Mouse (Mus musculus) CH12.LX (cell line): Measurements from ENCODE around the gene Slc43a3. TPM values are rescaled to one million over a fixed set of nuclear protein-coding genes. Genes with fewer than 3 reads are reported as not detected.

ENCODE experiments used
- DNase-seq: peaks from one replicate; pipeline ENCODE4 v3.0.0-alpha.2; 2013; ENCODE audit errors: extremely low read depth
- H3K27ac ChIP-seq: 2 replicates; pipeline ENCODE4 v1.5.1; 2012; ENCODE audit warnings: low read depth, mild to moderate bottlenecking, control low read depth, moderate library complexity; ENCODE audit not compliant: insufficient read depth
- H3K27me3 ChIP-seq: replicated peaks from 2 replicates; pipeline ENCODE3; 2012; ENCODE audit warnings: inconsistent platforms
- H3K36me3 ChIP-seq, 2 experiments: replicated peaks in 1 of 2; 2 replicates each; pipeline versions ENCODE3 to v1.6.1; 2012; ENCODE audit warnings: inconsistent platforms in 1 of 2, low read length in 1 of 2, mild to moderate bottlenecking in 1 of 2, mixed read lengths in 1 of 2, moderate library complexity in 1 of 2; ENCODE audit not compliant: control insufficient read depth in 1 of 2, insufficient read depth in 1 of 2
- H3K4me1 ChIP-seq, 2 experiments: 2 replicates each; pipeline ENCODE4 v1.6.1; 2012; ENCODE audit warnings: inconsistent platforms in 1 of 2, moderate library complexity in 1 of 2; ENCODE audit not compliant: insufficient read depth in 2 of 2, control insufficient read depth in 1 of 2
- H3K4me2 ChIP-seq: 2 replicates; pipeline ENCODE4 v1.6.1; 2012; ENCODE audit warnings: low read depth, mild to moderate bottlenecking, control low read depth; ENCODE audit not compliant: poor library complexity, insufficient read depth, severe bottlenecking
- H3K4me3 ChIP-seq, 3 experiments: fragments of 150-350 bp in 1 of 3; sonication (generic) in 1 of 3; replicated peaks in 1 of 3; 2 replicates each; pipeline versions ENCODE3 to v1.5.1; 2011 to 2012; ENCODE audit warnings: low read depth in 2 of 3, low read length in 2 of 3, mild to moderate bottlenecking in 2 of 3, moderate library complexity in 2 of 3, control low read depth in 1 of 3, improper control_type of control experiment in 1 of 3, inconsistent platforms in 1 of 3, mixed read lengths in 1 of 3; ENCODE audit not compliant: poor library complexity in 1 of 3
- H3K79me2 ChIP-seq: replicated peaks from 2 replicates; pipeline ENCODE4 v1.6.1; 2012; ENCODE audit warnings: mild to moderate bottlenecking, moderate library complexity; ENCODE audit not compliant: control insufficient read depth, poor library complexity, insufficient read depth, severe bottlenecking; ENCODE audit errors: extremely low read depth
- H3K9ac ChIP-seq: 2 replicates; pipeline ENCODE4 v1.6.1; 2012; ENCODE audit warnings: low read depth, mild to moderate bottlenecking, control low read depth, moderate library complexity; ENCODE audit not compliant: insufficient read depth
- H3K9me3 ChIP-seq: replicated peaks from 2 replicates; pipeline ENCODE3; 2012; ENCODE audit warnings: low read length, inconsistent platforms, mixed read lengths
- BHLHE40 ChIP-seq: IDR thresholded peaks from 2 replicates; pipeline ENCODE4 v1.6.1; 2011; ENCODE audit warnings: mild to moderate bottlenecking, low read depth, low read length, improper control_type of control experiment
- CHD1 ChIP-seq: IDR thresholded peaks from 2 replicates; pipeline ENCODE4 v1.6.1; 2012; ENCODE audit warnings: low read depth, low read length, improper control_type of control experiment, inconsistent platforms
- CHD2 ChIP-seq: IDR thresholded peaks from 2 replicates; pipeline ENCODE4 v1.6.1; 2011; ENCODE audit warnings: low read length, improper control_type of control experiment
- E2F4 ChIP-seq: IDR thresholded peaks from 2 replicates; pipeline ENCODE4 v1.6.1; 2011; ENCODE audit warnings: low read depth, low read length, improper control_type of control experiment; ENCODE audit not compliant: insufficient replicate concordance
- ELF1 ChIP-seq: IDR thresholded peaks from 2 replicates; pipeline ENCODE4 v1.6.1; 2014; ENCODE audit warnings: low read depth, mild to moderate bottlenecking, inconsistent platforms, low read length, improper control_type of control experiment
- EP300 ChIP-seq: IDR thresholded peaks from 2 replicates; pipeline ENCODE4 v1.6.1; 2011; ENCODE audit warnings: low read length, improper control_type of control experiment
- ETS1 ChIP-seq: conservative IDR thresholded peaks from 2 replicates; pipeline ENCODE4 v1.6.1; 2012; ENCODE audit warnings: low read depth, mild to moderate bottlenecking, inconsistent platforms, low read length, improper control_type of control experiment, moderate library complexity
- IRF4 ChIP-seq: IDR thresholded peaks from 2 replicates; pipeline ENCODE4 v1.6.1; 2014; ENCODE audit warnings: low read depth, mild to moderate bottlenecking, inconsistent platforms, low read length, improper control_type of control experiment
- JUND ChIP-seq: conservative IDR thresholded peaks from 2 replicates; pipeline ENCODE4 v1.6.1; 2011; ENCODE audit warnings: low read depth, low read length, improper control_type of control experiment
- KAT2A ChIP-seq: IDR thresholded peaks from 2 replicates; pipeline ENCODE4 v1.6.1; 2012; ENCODE audit warnings: low read length, improper control_type of control experiment, inconsistent platforms; ENCODE audit not compliant: insufficient replicate concordance
- MAFK ChIP-seq: IDR thresholded peaks from 2 replicates; pipeline ENCODE4 v1.6.1; 2011; ENCODE audit warnings: low read length, improper control_type of control experiment; ENCODE audit not compliant: insufficient replicate concordance
- MAX ChIP-seq: IDR thresholded peaks from 2 replicates; pipeline ENCODE4 v1.6.1; 2011; ENCODE audit warnings: low read length, improper control_type of control experiment
- MAZ ChIP-seq: IDR thresholded peaks from 2 replicates; pipeline ENCODE4 v1.6.1; 2012; ENCODE audit warnings: low read depth, mild to moderate bottlenecking, inconsistent platforms, low read length, improper control_type of control experiment, moderate library complexity
- MEF2A ChIP-seq: IDR thresholded peaks from 2 replicates; pipeline ENCODE4 v1.6.1; 2014; ENCODE audit warnings: low read depth, mild to moderate bottlenecking, inconsistent platforms, low read length, improper control_type of control experiment, borderline replicate concordance
- MYC ChIP-seq: IDR thresholded peaks from 2 replicates; pipeline ENCODE4 v1.6.1; 2011; ENCODE audit warnings: low read depth, mild to moderate bottlenecking, improper control_type of control experiment, low read length
- PAX5 ChIP-seq: IDR thresholded peaks from 2 replicates; pipeline ENCODE4 v1.6.1; 2012; ENCODE audit warnings: low read length, inconsistent platforms, mixed read lengths
- POLR2A ChIP-seq: IDR thresholded peaks from 2 replicates; pipeline ENCODE4 v1.6.1; 2011; ENCODE audit warnings: low read depth, mild to moderate bottlenecking, improper control_type of control experiment, low read length
- RAD21 ChIP-seq: IDR thresholded peaks from 2 replicates; pipeline ENCODE4 v1.6.1; 2011; ENCODE audit warnings: low read depth, mild to moderate bottlenecking, low read length, improper control_type of control experiment, moderate library complexity
- RCOR1 ChIP-seq: conservative IDR thresholded peaks from 2 replicates; pipeline ENCODE4 v1.6.1; 2012; ENCODE audit warnings: low read depth, mild to moderate bottlenecking, inconsistent platforms, low read length, improper control_type of control experiment
- SIN3A ChIP-seq: IDR thresholded peaks from 2 replicates; pipeline ENCODE4 v1.6.1; 2012; ENCODE audit warnings: low read length, improper control_type of control experiment, inconsistent platforms
- SMC3 ChIP-seq: IDR thresholded peaks from 2 replicates; pipeline ENCODE4 v1.6.1; 2011; ENCODE audit warnings: low read depth, low read length, improper control_type of control experiment
- TBP ChIP-seq: conservative IDR thresholded peaks from 2 replicates; pipeline ENCODE4 v1.6.1; 2011; ENCODE audit warnings: low read depth, low read length, improper control_type of control experiment
- TCF12 ChIP-seq: IDR thresholded peaks from 2 replicates; pipeline ENCODE4 v1.6.1; 2014; ENCODE audit warnings: low read depth, mild to moderate bottlenecking, inconsistent platforms, low read length, improper control_type of control experiment
- USF1 ChIP-seq: IDR thresholded peaks from 2 replicates; pipeline ENCODE4 v1.6.1; 2014; ENCODE audit warnings: low read depth, mild to moderate bottlenecking, inconsistent platforms, low read length, improper control_type of control experiment
- USF2 ChIP-seq: conservative IDR thresholded peaks from 2 replicates; pipeline ENCODE4 v1.6.1; 2011; ENCODE audit warnings: low read depth, low read length, improper control_type of control experiment
- ZMIZ1 ChIP-seq: IDR thresholded peaks from 2 replicates; pipeline ENCODE4 v1.6.1; 2012; ENCODE audit warnings: low read depth, mild to moderate bottlenecking, inconsistent platforms, low read length, improper control_type of control experiment
- ZNF384 ChIP-seq: IDR thresholded peaks from 2 replicates; pipeline ENCODE4 v1.6.1; 2012; ENCODE audit warnings: low read depth, low read length, improper control_type of control experiment, inconsistent platforms
- dilution Hi-C: fragments of 300-500 bp; cut with MboI; formaldehyde crosslinking; loops from 2 replicates; pipeline ENCODE4 v1.14.3; 2020; ENCODE audit warnings: low sequenced_read_pairs; ENCODE audit not compliant: extremely low pct_unique_long_range_greater_than_20kb, extremely low pct_ligation_motif_present
- in situ Hi-C: fragments of 300-500 bp; cut with MboI; formaldehyde crosslinking; loops from 3 replicates; pipeline ENCODE4 v1.14.3; 2019; ENCODE audit warnings: low sequenced_read_pairs, low pct_ligation_motif_present, low pct_unique_long_range_greater_than_20kb, mixed read lengths
- polyA plus RNA-seq: library from polyadenylated mRNA; unstranded; fragments of >175 nt; gene quantifications from 2 replicates; pipeline ENCODE4 v1.2.1, GENCODE M21; 2012; ENCODE audit warnings: low read depth; ENCODE audit not compliant: insufficient read length
- total RNA-seq, 2 experiments: library from RNA; depleted of rRNA; stranded (reverse); fragments of 300-350 nt in 1 of 2; fragments of >200 nt in 1 of 2; gene quantifications; 2 replicates each; pipeline ENCODE4 v1.2.3; 2012 to 2014

Slc43a3 gene
- total and polyA plus RNA-seq, 3 experiments = 136 to 174 (median 163) TPM

GRCm38 (mm10) chr2:84961901-84962300 lies 25.5 kb downstream of the Slc43a3 start (continued):
- no peak for TF ChIP-seq USF1
- no peak for TF ChIP-seq RAD21
- TF ChIP-seq MAX = no peak
- TF ChIP-seq KAT2A = no peak
- no peak for TF ChIP-seq E2F4
- no peak for TF ChIP-seq ELF1
- TF ChIP-seq SMC3 = no peak

- no peak for DNase-seq
- H3K9ac ChIP-seq = peak overlapping the region; percentile 34; the same call in 1 of the 2 replicates
- peaks cover 14 to 30% of the 10 kb centered on the region in 2 experiments for H3K36me3 ChIP-seq
- no peak overlapping the region for H3K4me3 ChIP-seq
- H3K27ac ChIP-seq = peak overlapping the region; percentile 96
- H3K4me2 ChIP-seq = peak overlapping the region; percentile 59
- H3K9me3 ChIP-seq = peaks cover 3% of the 10 kb centered on the region
- no peaks in the 10 kb centered on the region for H3K79me2 ChIP-seq
- H3K27me3 ChIP-seq = no peaks in the 10 kb centered on the region
- peaks cover 39 to 97% of the 10 kb centered on the region in 2 experiments for H3K4me1 ChIP-seq
- in situ Hi-C loops (loop anchor here (5.0 kb wide), 1 partner anchor 39 kb away; no protein-coding TSS in a partner anchor), dilution Hi-C loops (no loop called here)
- TF ChIP-seq CHD2 = no peak
- TF ChIP-seq ETS1 = no peak
- TF ChIP-seq E2F4 = no peak
- no peak for TF ChIP-seq IRF4
- TF ChIP-seq MYC = peak; percentile 68
- TF ChIP-seq ZNF384 = peak; percentile 84
- no peak for TF ChIP-seq CHD1
- no peak for TF ChIP-seq SMC3
- no peak; the same call in 1 of the 2 replicates for TF ChIP-seq POLR2A
- no peak for TF ChIP-seq MEF2A
- no peak for TF ChIP-seq USF2
Measured at GRCm38 (mm10) chr2:84962906-84963507, 26.6 kb downstream of the Slc43a3 start.

- dilution Hi-C loops = no loop called here
- H3K79me2 ChIP-seq = no peaks in the 10 kb centered on the region
- H3K36me3 ChIP-seq = peaks cover 7 to 19% of the 10 kb centered on the region in 2 experiments
- peak; percentile 92 for DNase-seq
- H3K9ac ChIP-seq = no peak overlapping the region
- H3K27me3 ChIP-seq = no peaks in the 10 kb centered on the region
- H3K27ac ChIP-seq = peak overlapping the region; percentile 96
- H3K9me3 ChIP-seq = peaks cover 3% of the 10 kb centered on the region
- H3K4me2 ChIP-seq = peak overlapping the region; percentile 62
- peak overlapping the region in 1 of 3 experiments; percentile 11 for H3K4me3 ChIP-seq
- peaks cover 35 to 95% of the 10 kb centered on the region in 2 experiments for H3K4me1 ChIP-seq
- in situ Hi-C loops = loop anchor here (5.0 kb wide), 1 partner anchor 38 kb away; no protein-coding TSS in a partner anchor
- peak; percentile 61; the same call in 1 of the 2 replicates for TF ChIP-seq MYC
- TF ChIP-seq ZMIZ1 = no peak
- TF ChIP-seq MAX = peak; percentile 15; the same call in 1 of the 2 replicates
- TF ChIP-seq EP300 = peak; percentile 90
- TF ChIP-seq SIN3A = peak; percentile 77; the same call in 1 of the 2 replicates
- peak; percentile 90 for TF ChIP-seq RCOR1
- TF ChIP-seq MAZ = no peak
- TF ChIP-seq MEF2A = peak; percentile 77; the same call in 1 of the 2 replicates
- no peak for TF ChIP-seq TBP
- no peak for TF ChIP-seq PAX5
- peak; percentile 65; the same call in 1 of the 2 replicates for TF ChIP-seq MAFK
- TF ChIP-seq E2F4 = no peak
- TF ChIP-seq BHLHE40 = peak; percentile 99
- TF ChIP-seq IRF4 = peak; percentile 71
- TF ChIP-seq USF2 = no peak
- peak; percentile 94 for TF ChIP-seq TCF12
- TF ChIP-seq CHD2 = peak; percentile 88
- TF ChIP-seq CHD1 = no peak
- peak; percentile 53 for TF ChIP-seq JUND
- peak; percentile 93 for TF ChIP-seq ETS1
Measured at GRCm38 (mm10) chr2:84964111-84964801, 27.9 kb downstream of the Slc43a3 start.
